Mouse (Mus musculus): ENCODE results near the gene Fmnl3. TPM values are rescaled to one million over a fixed set of nuclear protein-coding genes. Genes with fewer than 3 reads are reported as not detected.

The Fmnl3 gene
- total RNA-seq (2021) = 1 to 10 TPM; 9.0 to 9.7 TPM
- long read RNA-seq, experiment 1, full-length matches to known transcripts = 4 of 6 reads
- long read RNA-seq, experiment 1, partial matches to known transcripts = 2 of 6 reads
- long read RNA-seq, experiment 1, other reads (novel, unspliced or antisense) = 0 of 6 reads
- long read RNA-seq, experiment 2, full-length matches to known transcripts = 5 of 11 reads
- long read RNA-seq, experiment 2, partial matches to known transcripts = 2 of 11 reads
- long read RNA-seq, experiment 2, other reads (novel, unspliced or antisense) = 4 of 11 reads

DNA sequence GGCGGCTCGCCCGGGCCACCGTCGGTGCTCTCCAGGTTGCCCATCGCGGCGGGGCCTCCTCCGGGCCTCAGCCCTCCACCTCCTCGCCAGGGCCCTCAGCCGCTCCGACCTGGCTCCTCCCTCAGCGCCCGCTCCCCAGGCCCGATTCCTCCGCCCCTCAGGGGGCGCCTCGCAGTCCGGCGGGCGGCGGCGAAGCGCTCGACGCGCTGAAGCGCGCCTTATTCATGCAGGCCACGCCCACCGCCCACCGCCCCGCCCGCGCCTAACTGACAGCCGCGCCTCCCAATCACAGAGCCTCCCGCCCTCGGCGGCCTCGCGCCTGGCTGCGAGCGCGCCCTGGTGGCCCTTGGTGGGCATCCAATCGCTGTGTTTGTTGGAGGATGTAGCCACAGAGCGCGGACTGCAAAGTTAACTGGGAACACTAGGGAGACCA lies at the start of gene Fmnl3:
TSS of gene Fmnl3 (minus strand) at position 224 of the 433 bp plus-strand sequence.
- H3K27ac ChIP-seq = peak within 1 kb of the TSS; percentile 88
- peak within 1 kb of the TSS; percentile 62 for H3K4me3 ChIP-seq
- peak; percentile 92 to 98 for DNase-seq (ENCODE audit: low spot score in 2 of 2)
- peak; percentile 91 for TF ChIP-seq CTCF (conservative IDR thresholded peaks at IDR 0.05)

DNA sequence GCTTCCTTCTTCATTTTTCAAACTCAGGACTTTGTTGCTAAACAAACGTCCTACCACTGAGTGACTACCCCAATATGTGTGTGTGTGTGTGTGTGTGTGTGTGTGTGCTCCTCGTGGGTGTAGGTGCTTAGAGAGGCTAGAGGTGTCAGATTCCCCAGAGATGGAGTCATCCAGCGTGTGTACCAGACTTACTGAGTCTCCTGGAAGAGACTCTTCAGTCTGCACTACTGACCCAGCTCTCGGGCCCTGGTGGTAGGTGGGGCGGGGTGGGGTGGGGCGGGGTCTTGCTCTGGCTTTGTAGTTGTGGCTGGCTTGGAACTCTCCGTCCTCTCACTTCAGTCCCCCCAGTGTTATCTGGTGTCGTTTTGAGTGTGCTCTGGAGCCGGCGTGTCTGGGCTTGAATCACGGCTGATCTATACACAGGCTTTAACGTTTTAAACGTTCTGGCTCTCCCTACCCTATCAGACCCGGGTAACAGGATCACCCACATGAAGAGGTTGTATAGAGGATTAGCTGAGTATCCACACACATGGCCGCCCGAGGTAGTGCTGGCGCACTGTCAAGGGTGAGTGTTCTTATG lies 47.5 kb upstream of the Fmnl3 start:
- no peak for TF ChIP-seq CTCF (conservative IDR thresholded peaks at IDR 0.05)
- no peak for DNase-seq (ENCODE audit: low spot score in 2 of 2)
- Histone ChIP-seq H3K27ac (no peak overlapping the region), H3K4me3 (no peak overlapping the region)

DNA sequence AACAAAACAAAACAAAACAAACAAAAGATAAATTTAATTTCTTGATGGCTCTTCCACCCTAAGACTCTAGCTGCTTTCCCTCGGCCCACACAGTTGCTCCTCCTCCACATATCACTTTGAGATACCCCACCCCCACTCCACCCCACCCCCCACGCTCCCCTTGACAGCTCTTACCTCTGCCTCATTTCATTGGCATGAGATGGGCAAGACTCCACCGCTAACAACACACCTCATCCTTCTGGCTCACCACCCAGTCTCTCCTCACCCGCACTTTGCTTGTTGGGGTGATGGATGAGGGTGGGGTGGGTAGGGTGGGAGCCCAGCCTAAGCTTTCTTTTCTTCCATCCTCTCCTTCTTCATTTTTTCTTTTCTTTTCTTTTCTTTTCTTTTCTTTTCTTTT lies 46.7 kb upstream of the Fmnl3 start:
- no peak for TF ChIP-seq CTCF (conservative IDR thresholded peaks at IDR 0.05)
- no peak overlapping the region for H3K27ac ChIP-seq
- DNase-seq (ENCODE audit: low spot score in 2 of 2) = no peak
- no peak overlapping the region for H3K4me3 ChIP-seq

DNA sequence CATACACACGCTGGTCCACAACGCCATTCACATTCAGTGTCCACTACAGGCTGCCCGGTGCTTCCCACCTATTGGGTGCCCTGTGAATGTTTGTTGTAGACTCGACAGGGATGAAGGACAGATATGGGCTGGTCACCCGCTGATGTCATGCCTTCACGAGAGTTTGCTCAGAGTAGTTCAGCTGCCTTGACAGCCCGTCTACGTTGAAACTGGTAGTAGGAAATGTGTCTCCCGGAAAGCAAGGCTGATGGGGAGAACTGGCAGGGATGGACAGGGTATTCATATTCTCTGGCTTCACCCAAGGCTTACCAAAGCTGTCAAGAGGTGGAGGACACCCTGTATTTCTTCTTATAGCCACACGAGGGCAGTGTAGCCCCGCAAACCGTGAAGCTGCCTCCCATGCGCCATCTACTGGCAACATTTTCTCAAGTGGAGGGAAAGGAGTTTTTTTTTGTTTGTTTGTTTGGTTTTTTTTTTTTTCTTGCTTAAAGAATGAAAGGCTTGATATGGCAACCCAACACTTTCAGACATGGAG lies 46.1 kb upstream of the Fmnl3 start:
- Histone ChIP-seq H3K4me3 (no peak overlapping the region; the same call in 1 of the 2 replicates), H3K27ac (no peak overlapping the region)
- peak; percentile 99 for TF ChIP-seq CTCF (conservative IDR thresholded peaks at IDR 0.05)
- DNase-seq (ENCODE audit: low spot score in 2 of 2) = peak; percentile 74 to 86

- peak; percentile 84 for TF ChIP-seq CTCF (conservative IDR thresholded peaks at IDR 0.05)
- DNase-seq (ENCODE audit: low spot score in 2 of 2) = peak in 1 of 2 experiments; percentile 57
- no peak overlapping the region for H3K4me3 ChIP-seq
- no peak overlapping the region for H3K27ac ChIP-seq
Observed at GRCm38 (mm10) chr15:99415793-99416192, 45.5 kb upstream of the Fmnl3 start.

GRCm38 (mm10) chr15:99411747-99412146 lies 41.5 kb upstream of the Fmnl3 start:
- no peak for DNase-seq (ENCODE audit: low spot score in 2 of 2)
- TF ChIP-seq CTCF (conservative IDR thresholded peaks at IDR 0.05) = peak; percentile 50
- H3K27ac ChIP-seq = no peak overlapping the region

GRCm38 (mm10) chr15:99408845-99409244 lies 38.6 kb upstream of the Fmnl3 start:
- DNase-seq (ENCODE audit: low spot score in 2 of 2) = no peak
- no peak overlapping the region for H3K27ac ChIP-seq
- no peak overlapping the region for H3K4me3 ChIP-seq

More at GRCm38 (mm10) chr15:99411747-99412146, 41.5 kb upstream of the Fmnl3 start:
- no peak overlapping the region for H3K4me3 ChIP-seq

DNA sequence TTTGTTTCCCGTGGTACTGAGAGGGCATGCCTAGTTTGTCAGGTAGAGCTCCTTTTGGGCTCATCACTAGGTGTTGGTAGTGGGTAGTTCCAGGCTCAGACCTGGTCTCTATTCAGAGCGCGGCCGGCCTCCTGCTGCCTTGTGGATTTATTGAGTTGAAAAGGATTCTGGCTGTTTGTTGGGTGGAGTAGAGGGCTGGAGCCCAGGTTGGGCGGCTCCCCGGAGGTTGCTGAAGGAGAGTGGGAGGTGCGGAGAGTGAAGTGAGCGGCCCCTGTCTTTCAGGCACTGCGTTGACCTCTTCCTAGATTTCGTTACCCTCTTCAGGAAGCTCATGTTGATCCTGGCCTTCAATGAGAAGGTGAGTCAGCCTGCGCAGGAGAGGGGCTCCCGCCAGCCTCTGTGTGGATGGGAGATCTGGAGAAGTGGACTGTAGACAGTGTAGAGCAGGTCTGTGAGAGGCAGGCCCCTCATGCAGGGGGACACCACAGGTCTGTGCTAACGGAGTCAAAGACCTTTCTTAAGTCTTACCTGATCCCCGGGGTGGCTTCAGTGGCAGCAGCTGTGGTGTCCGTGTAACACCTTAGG lies 36.8 kb upstream of the Fmnl3 start:
- no peak overlapping the region for H3K27ac ChIP-seq
- DNase-seq (ENCODE audit: low spot score in 2 of 2) = no peak
- H3K4me3 ChIP-seq = no peak overlapping the region
- TF ChIP-seq CTCF (conservative IDR thresholded peaks at IDR 0.05) = no peak

More at GRCm38 (mm10) chr15:99408845-99409244, 38.6 kb upstream of the Fmnl3 start:
- no peak for TF ChIP-seq CTCF (conservative IDR thresholded peaks at IDR 0.05)

DNA sequence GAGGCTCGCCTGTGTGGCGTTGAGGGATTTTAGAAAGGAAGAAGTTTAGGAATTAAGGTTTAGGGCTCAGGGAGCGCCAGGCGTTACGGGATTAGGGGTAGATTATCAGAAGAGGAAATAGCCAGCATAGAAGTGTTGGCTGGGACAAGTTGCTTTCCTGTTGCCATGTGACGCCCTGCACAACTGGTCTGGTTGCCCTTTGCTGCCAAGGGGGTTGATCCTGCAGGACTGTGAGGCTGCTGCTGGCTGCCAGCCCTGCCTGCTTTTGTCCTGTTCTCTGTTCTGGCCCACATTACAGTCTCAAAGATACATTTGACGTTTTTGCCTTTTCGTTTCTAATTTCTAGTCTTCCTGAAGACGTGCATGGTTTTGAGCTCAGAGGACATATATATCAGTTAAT lies 34.9 kb upstream of the Fmnl3 start:
- H3K4me3 ChIP-seq = no peak overlapping the region
- no peak for DNase-seq (ENCODE audit: low spot score in 2 of 2)
- no peak for TF ChIP-seq CTCF (conservative IDR thresholded peaks at IDR 0.05)
- peak overlapping the region; percentile 49; the same call in 1 of the 2 replicates for H3K27ac ChIP-seq

DNA sequence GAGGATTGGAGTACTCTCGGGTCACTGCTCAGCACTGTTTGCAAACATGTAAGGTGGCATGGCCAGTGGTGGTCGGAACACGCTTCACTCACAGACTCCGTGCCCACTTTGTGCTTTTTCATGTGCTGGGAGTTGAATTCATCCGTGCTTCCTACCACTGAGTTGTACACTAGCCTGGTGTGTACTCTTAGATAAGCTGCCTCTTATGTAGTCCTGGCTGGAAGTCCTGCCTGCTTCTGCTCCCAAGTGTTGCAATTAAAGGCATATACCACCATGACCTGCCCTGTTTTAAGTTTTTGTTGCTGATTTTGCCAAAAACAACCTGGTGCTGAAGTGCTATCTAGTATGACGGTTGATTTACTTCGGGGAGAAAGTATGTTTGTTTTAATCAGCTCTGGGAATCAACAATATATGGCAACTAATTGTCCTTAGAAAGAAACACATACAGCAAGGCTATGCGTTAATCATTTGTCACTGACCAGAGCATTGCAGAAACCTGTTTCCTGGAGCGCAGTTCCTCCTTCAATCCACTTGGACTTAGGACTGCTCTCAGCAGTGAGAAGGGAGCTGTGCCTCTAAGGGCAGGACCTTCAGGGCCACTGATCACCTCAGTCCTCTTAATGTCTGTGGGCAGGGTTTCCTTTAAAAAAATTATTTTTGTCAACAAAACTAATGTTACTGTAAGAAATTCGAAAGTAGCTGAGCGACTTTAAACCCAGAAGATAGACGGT lies 33.0 kb upstream of the Fmnl3 start:
- 0 out of 2 replicates have a peak, but pooled peaks have one; percentile 5 for TF ChIP-seq CTCF (conservative IDR thresholded peaks at IDR 0.05)
- Histone ChIP-seq H3K4me3 (no peak overlapping the region), H3K27ac (no peak overlapping the region)
- DNase-seq (ENCODE audit: low spot score in 2 of 2) = no peak

GRCm38 (mm10) chr15:99400602-99401001 lies 30.3 kb upstream of the Fmnl3 start:
- H3K4me3 ChIP-seq = no peak overlapping the region
- TF ChIP-seq CTCF (conservative IDR thresholded peaks at IDR 0.05) = no peak
- H3K27ac ChIP-seq = no peak overlapping the region
- no peak for DNase-seq (ENCODE audit: low spot score in 2 of 2)

DNA sequence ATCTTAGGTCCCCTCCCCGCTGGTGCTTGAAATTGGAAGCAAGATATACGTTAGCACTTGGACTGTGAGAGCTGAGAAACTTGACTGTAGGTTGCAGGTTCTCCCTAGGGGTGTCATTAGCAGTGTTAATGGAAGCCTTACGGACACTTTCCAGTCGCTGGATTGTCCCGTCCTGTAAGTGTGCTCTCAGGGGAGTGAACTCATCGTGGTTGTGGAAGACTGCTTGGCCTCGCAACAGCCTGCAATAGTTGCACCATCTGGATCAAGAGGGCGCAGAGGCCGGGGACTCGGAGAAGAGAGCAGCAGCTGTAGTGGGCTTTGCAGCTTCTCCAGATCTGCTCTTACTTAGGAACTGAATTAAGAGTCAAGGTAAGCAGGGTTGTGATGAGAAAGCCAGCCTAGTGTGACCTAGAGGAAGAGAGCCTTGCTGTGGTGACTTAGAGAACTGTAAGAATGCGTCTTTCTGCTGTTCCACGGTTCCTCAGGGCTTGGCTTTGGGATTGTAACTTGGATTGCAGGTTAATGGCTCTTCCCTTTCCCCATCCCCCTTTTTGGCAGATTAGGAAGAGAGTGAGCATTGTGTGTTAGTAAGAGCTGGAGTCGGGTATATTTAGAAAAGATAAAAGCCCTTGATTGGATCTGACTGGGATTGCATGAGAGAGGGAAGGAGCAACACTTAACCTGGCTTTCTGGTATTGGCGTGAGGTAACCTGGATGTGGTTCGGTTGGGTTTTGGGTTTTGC lies 29.4 kb upstream of the Fmnl3 start:
- TF ChIP-seq CTCF (conservative IDR thresholded peaks at IDR 0.05) = no peak

More for the DNA sequence above, 29.4 kb upstream of the Fmnl3 start:
- no peak for DNase-seq (ENCODE audit: low spot score in 2 of 2)
- H3K4me3 ChIP-seq = no peak overlapping the region
- no peak overlapping the region for H3K27ac ChIP-seq

Data from layer of hippocampus, adult 2 months (tissue).